In genomic region chr9:22157516-22158265, GRCm38 (mm10) we compare ENCODE assay signal across 9 mouse cellular contexts. TPM values are rescaled to one million over a fixed set of nuclear protein-coding genes. Genes with fewer than 3 reads are reported as not detected.
DNase-seq lines count a peak whose midpoint lies in the region; ATAC-seq and TF ChIP-seq lines count a peak whose summit lies in the region.
"Had no signal": no experiment of that assay in that cellular context is flagged by ENCODE, and none has a peak within 500 bp of the region (broad histone marks: within the 10 kb centered on the region; RNA-seq: fewer than 3 reads in every experiment).

No protein-coding gene starts in this region.

- peak overlapping the region; percentile 71 for H3K4me3 ChIP-seq in heart, embryonic 13.5 days
- H3K4me3 ChIP-seq in E14TG2a.4 (replicated peaks; ENCODE audit: low read length) (peak overlapping the region; percentile 88), myocyte (peak overlapping the region; percentile 34)
- H3K4me3 ChIP-seq in hindbrain, postnatal 0 days (ENCODE audit: low read length), result peak overlapping the region; percentile 71

- H3K27me3 ChIP-seq in heart, embryonic 13.5 days (replicated peaks), result peaks cover 10% of the 10 kb centered on the region
- H3K27me3 ChIP-seq in E14TG2a.4 (ENCODE audit: insufficient read depth, low read length) (peaks cover 20% of the 10 kb centered on the region), myocyte (ENCODE audit: control insufficient read depth, insufficient read depth, insufficient read length) (no peaks in the 10 kb centered on the region)
- no peaks in the 10 kb centered on the region for H3K27me3 ChIP-seq in hindbrain, postnatal 0 days (ENCODE audit: insufficient read depth, low read length)
- H3K27me3 ChIP-seq: Patski had no signal

- H3K4me1 ChIP-seq in heart, embryonic 13.5 days, result peaks cover 17% of the 10 kb centered on the region
- H3K4me1 ChIP-seq in E14TG2a.4 (replicated peaks; ENCODE audit: low read depth, low read length), result peaks cover 55% of the 10 kb centered on the region
- H3K4me1 ChIP-seq in hindbrain, postnatal 0 days (ENCODE audit: insufficient read depth, low read length), result 0 out of 2 replicates have a peak, but pooled peaks cover 3% of the 10 kb centered on the region

- TF ChIP-seq POLR2A in myocyte (IDR thresholded peaks at IDR 0.05; ENCODE audit: insufficient read length, low read depth), result no peak

- no peaks in the 10 kb centered on the region for H3K79me2 ChIP-seq in myocyte (ENCODE audit: control insufficient read depth, insufficient read depth)

- no peak for TF ChIP-seq CTCF in E14TG2a.4 (conservative IDR thresholded peaks at IDR 0.05; ENCODE audit: low read length)
- no peak for TF ChIP-seq CTCF in hindbrain, postnatal 0 days (IDR thresholded peaks at IDR 0.05; ENCODE audit: low read depth)

- no peak for DNase-seq in heart, postnatal 36 days
- DNase-seq in cerebellum, postnatal 14 days, result peak; percentile 41 to 45
- DNase-seq in hindbrain, postnatal 0 days (ENCODE audit: low spot score), result no peak
- no peak for DNase-seq in left cerebral cortex, postnatal 10 days (ENCODE audit: extremely low spot score in 1 of 2, low spot score in 2 of 2)

- intact Hi-C loops in heart, postnatal 36 days (cut with DNase I), result loop anchor here (2.0 to 5.0 kb wide), 3 partner anchors 67 to 251 kb away; partner anchors contain the start of gene Zfp809
- intact Hi-C loops in left cerebral cortex, postnatal 10 days (cut with DNase I), result loop anchor here (10.0 kb wide), 1 partner anchor 247 kb away; no protein-coding TSS in a partner anchor

- peak overlapping the region; percentile 99 for H3ac ChIP-seq in myocyte (ENCODE audit: control insufficient read depth, insufficient read length)

- peak overlapping the region; percentile 91 for H3K4me2 ChIP-seq in heart, embryonic 13.5 days
- H3K4me2 ChIP-seq in hindbrain, postnatal 0 days (ENCODE audit: low read depth, low read length), result peak overlapping the region; percentile 64
- peak overlapping the region; percentile 94 for H3K4me2 ChIP-seq in myocyte (ENCODE audit: low read depth)

- no peak for ATAC-seq in heart, embryonic 13.5 days (ENCODE audit: extremely low read depth, insufficient number of reproducible peaks, low FRiP score, low TSS enrichment)
- ATAC-seq in hindbrain, postnatal 0 days, result no peak
- no peak for ATAC-seq in inflammation-experienced regulatory T-cells, adult 6 months

- H3K27ac ChIP-seq in heart, embryonic 13.5 days (replicated peaks), result no peak overlapping the region
- H3K27ac ChIP-seq in hindbrain, postnatal 0 days, result peak overlapping the region; percentile 96; the same call in 1 of the 2 replicates

- 50% methylated on average over 34 of the region's 34 CpGs for WGBS in heart, embryonic 13.5 days
- WGBS in hindbrain, postnatal 0 days, result 64% methylated on average over 34 of the region's 34 CpGs

- peaks cover 12% of the 10 kb centered on the region for H3K36me3 ChIP-seq in heart, embryonic 13.5 days
- H3K36me3 ChIP-seq in E14TG2a.4 (ENCODE audit: insufficient read depth, low read length) (peaks cover 11% of the 10 kb centered on the region), myocyte (ENCODE audit: control insufficient read depth, insufficient read depth) (no peaks in the 10 kb centered on the region)
- no peaks in the 10 kb centered on the region for H3K36me3 ChIP-seq in hindbrain, postnatal 0 days (ENCODE audit: insufficient read depth, low read length)

- H3K9me3 ChIP-seq in heart, embryonic 13.5 days, result no peaks in the 10 kb centered on the region
- H3K9me3 ChIP-seq in E14TG2a.4 (ENCODE audit: low read length), result peaks cover 17% of the 10 kb centered on the region
- no peaks in the 10 kb centered on the region for H3K9me3 ChIP-seq in hindbrain, postnatal 0 days (ENCODE audit: low read length)

- peak overlapping the region; percentile 93 for H3K9ac ChIP-seq in heart, embryonic 13.5 days
- peak overlapping the region; percentile 81 for H3K9ac ChIP-seq in hindbrain, postnatal 0 days (replicated peaks; ENCODE audit: low read length)

TF ChIP-seq in myocyte, 11 proteins besides CTCF, POLR2A, EP300 and RAD21:
- TF ChIP-seq REST (IDR thresholded peaks at IDR 0.05; ENCODE audit: insufficient read depth, insufficient read length), result no peak
- no peak for TF ChIP-seq TCF3 (IDR thresholded peaks at IDR 0.05; ENCODE audit: insufficient read length, low read depth)
- TF ChIP-seq E2F4 (IDR thresholded peaks at IDR 0.05; ENCODE audit: insufficient read depth), result no peak
- TF ChIP-seq MYOG (IDR thresholded peaks at IDR 0.05; ENCODE audit: control insufficient read depth in 1 of 3, insufficient read depth in 1 of 3, insufficient read length in 2 of 3, low read depth in 2 of 3), result no peak
- TF ChIP-seq SRF (IDR thresholded peaks at IDR 0.05; ENCODE audit: control insufficient read depth, insufficient read length, low read depth), result no peak

RNA-seq across cellular contexts. Expression of gene Pigyl, which starts 1.0 kb away (rescaled TPM):
- polyA plus RNA-seq in heart, embryonic 13.5 days (2015; fragmentation: Nextera tagmentation; extraction: Ambion mirVana), result 46.0 and 52.0 TPM in 2 replicates
- total RNA-seq in heart, postnatal 36 days (2021), result 10 to 100 TPM; 48.3 to 52.6 TPM
- total RNA-seq in hindbrain, postnatal 0 days (2014; rRNA removed), result 20.5 and 37.1 TPM in 2 replicates
- 109 and 111 TPM in 2 replicates for polyA plus RNA-seq in hindbrain, postnatal 0 days (2015; fragmentation: Nextera tagmentation; extraction: Ambion mirVana)
- polyA plus RNA-seq in myocyte (2012; fragmentation: generic; extraction: Trizol), result 48.5 TPM
- 10 to 100 TPM; 40.1 to 46.8 (median 43.2) TPM for polyA plus RNA-seq in inflammation-experienced regulatory T-cells, adult 6 months (2017; shearing (Covaris generic))
- total RNA-seq in left cerebral cortex, postnatal 10 days (2021), result 10 to 100 TPM; 40.9 to 42.3 TPM

RNA-seq across cellular contexts. Expression of gene Acp5, which starts 22.2 kb away (rescaled TPM):
- 9.0 and 10.9 TPM in 2 replicates for polyA plus RNA-seq in heart, embryonic 13.5 days (2015; fragmentation: Nextera tagmentation; extraction: Ambion mirVana)
- 1 to 10 TPM; 1.6 to 2.3 TPM for total RNA-seq in heart, postnatal 36 days (2021)
- total RNA-seq in hindbrain, postnatal 0 days (2014; rRNA removed), result 0.18 and 1.8 TPM in 2 replicates
- 0.63 and 1.2 TPM in 2 replicates for polyA plus RNA-seq in hindbrain, postnatal 0 days (2015; fragmentation: Nextera tagmentation; extraction: Ambion mirVana)
- polyA plus RNA-seq in myocyte (2012; fragmentation: generic; extraction: Trizol), result 0.16 TPM
- 100 to 1,000 TPM; 155 to 257 (median 245) TPM for polyA plus RNA-seq in inflammation-experienced regulatory T-cells, adult 6 months (2017; shearing (Covaris generic))
- total RNA-seq in left cerebral cortex, postnatal 10 days (2021), result under 1 TPM; 0.61 to 0.75 TPM
- polyA plus RNA-seq: Patski had no signal

RNA-seq across cellular contexts. Expression of gene Zfp872, which starts 30.2 kb away (rescaled TPM):
- polyA plus RNA-seq in heart, embryonic 13.5 days (2015; fragmentation: Nextera tagmentation; extraction: Ambion mirVana), result 0.08 and 0.24 TPM in 2 replicates
- total RNA-seq in heart, postnatal 36 days (2021), result under 1 TPM in 1 of 2 experiments, not detected in 1; 0.22 TPM
- total RNA-seq in hindbrain, postnatal 0 days (2014; rRNA removed), result 0.26 TPM in 1 of 2 replicates, not detected in the other
- polyA plus RNA-seq in hindbrain, postnatal 0 days (2015; fragmentation: Nextera tagmentation; extraction: Ambion mirVana), result 0.24 and 0.33 TPM in 2 replicates
- polyA plus RNA-seq in myocyte (2012; fragmentation: generic; extraction: Trizol), result not detected
- not detected for polyA plus RNA-seq in inflammation-experienced regulatory T-cells, adult 6 months (2017; shearing (Covaris generic))
- total RNA-seq in left cerebral cortex, postnatal 10 days (2021), result under 1 TPM; 0.21 to 0.39 TPM
- polyA plus RNA-seq: Patski had no signal

RNA-seq across cellular contexts. Expression of gene Elof1, which starts 40.7 kb away (rescaled TPM):
- polyA plus RNA-seq in heart, embryonic 13.5 days (2015; fragmentation: Nextera tagmentation; extraction: Ambion mirVana), result 106 and 125 TPM in 2 replicates
- 10 to 100 TPM; 37.1 to 37.8 TPM for total RNA-seq in heart, postnatal 36 days (2021)
- total RNA-seq in hindbrain, postnatal 0 days (2014; rRNA removed), result 142 and 165 TPM in 2 replicates
- polyA plus RNA-seq in hindbrain, postnatal 0 days (2015; fragmentation: Nextera tagmentation; extraction: Ambion mirVana), result 171 and 178 TPM in 2 replicates
- 95.3 TPM for polyA plus RNA-seq in myocyte (2012; fragmentation: generic; extraction: Trizol)
- 10 to 100 TPM; 76.4 to 98.9 (median 89.4) TPM for polyA plus RNA-seq in inflammation-experienced regulatory T-cells, adult 6 months (2017; shearing (Covaris generic))
- total RNA-seq in left cerebral cortex, postnatal 10 days (2021), result 10 to 100 TPM; 63.0 to 63.7 TPM

RNA-seq across cellular contexts. Expression of gene Cnn1, which starts 58.7 kb away (rescaled TPM):
- 250 and 292 TPM in 2 replicates for polyA plus RNA-seq in heart, embryonic 13.5 days (2015; fragmentation: Nextera tagmentation; extraction: Ambion mirVana)
- total RNA-seq in heart, postnatal 36 days (2021), result 1 to 10 TPM; 7.3 to 8.8 TPM
- 0.40 and 0.52 TPM in 2 replicates for total RNA-seq in hindbrain, postnatal 0 days (2014; rRNA removed)
- 0.66 and 1.1 TPM in 2 replicates for polyA plus RNA-seq in hindbrain, postnatal 0 days (2015; fragmentation: Nextera tagmentation; extraction: Ambion mirVana)
- polyA plus RNA-seq in myocyte (2012; fragmentation: generic; extraction: Trizol), result 7.1 TPM
- polyA plus RNA-seq in inflammation-experienced regulatory T-cells, adult 6 months (2017; shearing (Covaris generic)), result under 1 TPM; 0.20 to 0.36 (median 0.32) TPM
- total RNA-seq in left cerebral cortex, postnatal 10 days (2021), result under 1 TPM; 0.20 to 0.39 TPM

Comparison
In these comparisons a context has a peak if more than half of its experiments do, and no peak if none do; other contexts are left out.
1. H3K4me3 ChIP-seq: peak in every context shown above with its lines; median percentile 88 in E14TG2a.4; 71 in heart, embryonic 13.5 days; 71 in hindbrain, postnatal 0 days; 34 in myocyte.
2. DNase-seq: peak in cerebellum, postnatal 14 days (2 of 2); none in heart, postnatal 36 days (0 of 2), hindbrain, postnatal 0 days (single experiment) and left cerebral cortex, postnatal 10 days (0 of 2).
3. RNA of gene Acp5, which starts 22.2 kb away (polyA plus RNA-seq): 155 to 257 TPM in inflammation-experienced regulatory T-cells, adult 6 months; 9.0 to 10.9 TPM in heart, embryonic 13.5 days, 0.63 to 1.2 TPM in hindbrain, postnatal 0 days and 0.16 TPM in myocyte (single experiment); every median in the first group is over 10 times any median in the second.
4. Peak in every context shown above with its lines, with median percentiles within 50 percentile points of each other: H3K4me2 ChIP-seq.